Mouse (Mus musculus): ENCODE data around the gene Arl14.

DNA sequence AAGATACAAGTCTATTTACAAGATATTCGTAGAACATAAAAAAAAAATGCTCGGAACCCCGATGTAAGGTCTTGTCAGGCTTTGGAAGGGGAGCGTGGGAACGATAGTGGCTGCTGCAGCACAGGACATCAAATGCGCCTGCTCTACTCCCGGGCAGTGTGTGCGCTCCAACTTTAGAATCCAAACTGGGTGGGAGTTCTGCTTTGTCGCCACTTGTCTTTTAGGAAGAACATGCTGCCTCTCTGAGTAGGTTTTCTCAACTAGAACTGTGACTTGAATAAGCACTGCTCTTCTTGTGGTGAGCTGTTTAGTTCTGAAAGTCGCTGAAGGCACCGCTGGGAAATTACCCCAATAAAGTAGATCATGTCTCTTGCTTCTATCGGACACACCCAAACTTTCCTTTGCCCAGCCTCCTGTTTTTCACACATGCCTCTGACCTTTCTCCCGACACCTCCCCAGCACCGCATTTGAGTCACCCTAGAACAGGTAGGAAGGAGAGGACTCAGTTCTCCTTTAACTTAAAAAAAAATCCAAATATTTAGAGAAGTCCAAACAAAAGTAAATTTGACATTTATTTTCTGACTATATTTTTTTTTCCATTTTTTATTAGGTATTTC, 9.4 kb downstream of the Arl14 start:
- TF ChIP-seq CTCF (IDR thresholded peaks at IDR 0.05; ENCODE audit: borderline replicate concordance, insufficient read depth, low read depth, low read length): no peak
- TF ChIP-seq POLR2A (IDR thresholded peaks at IDR 0.05; ENCODE audit: borderline replicate concordance, insufficient read depth, low read length): no peak

All from cerebellum, adult 2 months (tissue).